Mouse (Mus musculus) embryonic facial prominence, embryonic 11.5 days (tissue): ENCODE measurements at regions not wholly inside any gene's neighbourhood (a gene's known extent, or its start where the extent isn't known, plus 50 kb on each side); places are given as distances from the start of the nearest gene placed in this dataset.

Experiments
- ATAC-seq: fragments of 200-750 bp; cut with Nextera tagmentation; replicated peaks from 2 replicates; pipeline ENCODE4 v1.8.0; 2017; ENCODE audit warnings: low read depth; ENCODE audit not compliant: insufficient number of reproducible peaks, low FRiP score, low TSS enrichment
- DNase-seq: peaks from one replicate; pipeline ENCODE4 v3.0.0-alpha.2; 2015; ENCODE audit warnings: low spot score
- H3K27ac ChIP-seq: fragments of 300-500 bp; sonication (generic); replicated peaks from 2 replicates; pipeline ENCODE4 v1.5.1; 2014; ENCODE audit warnings: mild to moderate bottlenecking, low read depth, low read length, control low read depth
- H3K27me3 ChIP-seq: fragments of 300-500 bp; sonication (generic); 2 replicates; pipeline ENCODE4 v1.6.1; 2014; ENCODE audit warnings: mild to moderate bottlenecking, low read length, moderate library complexity, mixed read lengths; ENCODE audit not compliant: control insufficient read depth, insufficient read depth
- H3K36me3 ChIP-seq: fragments of 300-500 bp; sonication (generic); replicated peaks from 2 replicates; pipeline ENCODE4 v1.6.1; 2014; ENCODE audit warnings: low read depth, mild to moderate bottlenecking, low read length, moderate library complexity, mixed read lengths; ENCODE audit not compliant: control insufficient read depth, insufficient read depth
- H3K4me1 ChIP-seq: fragments of 300-500 bp; sonication (generic); 2 replicates; pipeline ENCODE4 v1.6.1; 2014; ENCODE audit warnings: low read length, mixed read lengths; ENCODE audit not compliant: control insufficient read depth, insufficient read depth
- H3K4me2 ChIP-seq: fragments of 300-500 bp; sonication (generic); 2 replicates; pipeline ENCODE4 v1.6.1; 2014; ENCODE audit warnings: low read depth, mild to moderate bottlenecking, control low read depth, low read length, moderate library complexity
- H3K4me3 ChIP-seq: fragments of 300-500 bp; sonication (generic); 2 replicates; pipeline ENCODE4 v1.5.1; 2014; ENCODE audit warnings: low read depth, low read length, control low read depth
- H3K9ac ChIP-seq: fragments of 300-500 bp; sonication (generic); replicated peaks from 2 replicates; pipeline ENCODE4 v1.6.1; 2014; ENCODE audit warnings: mild to moderate bottlenecking, control low read depth, low read length
- H3K9me3 ChIP-seq: fragments of 300-500 bp; sonication (generic); replicated peaks from 2 replicates; pipeline ENCODE4 v1.6.1; 2016; ENCODE audit warnings: mild to moderate bottlenecking, low read length, inconsistent platforms, mixed read lengths; ENCODE audit not compliant: control insufficient read depth
- WGBS: fragments of 180-500 bp; shearing (Covaris S2); extraction: QIAGEN DNeasy Blood & Tissue Kit; methylation state at CpG from one replicate; pipeline ENCODE4 v1.1.7; 2014; 5-methylcytosine and 5-hydroxymethylcytosine counted together

DNA sequence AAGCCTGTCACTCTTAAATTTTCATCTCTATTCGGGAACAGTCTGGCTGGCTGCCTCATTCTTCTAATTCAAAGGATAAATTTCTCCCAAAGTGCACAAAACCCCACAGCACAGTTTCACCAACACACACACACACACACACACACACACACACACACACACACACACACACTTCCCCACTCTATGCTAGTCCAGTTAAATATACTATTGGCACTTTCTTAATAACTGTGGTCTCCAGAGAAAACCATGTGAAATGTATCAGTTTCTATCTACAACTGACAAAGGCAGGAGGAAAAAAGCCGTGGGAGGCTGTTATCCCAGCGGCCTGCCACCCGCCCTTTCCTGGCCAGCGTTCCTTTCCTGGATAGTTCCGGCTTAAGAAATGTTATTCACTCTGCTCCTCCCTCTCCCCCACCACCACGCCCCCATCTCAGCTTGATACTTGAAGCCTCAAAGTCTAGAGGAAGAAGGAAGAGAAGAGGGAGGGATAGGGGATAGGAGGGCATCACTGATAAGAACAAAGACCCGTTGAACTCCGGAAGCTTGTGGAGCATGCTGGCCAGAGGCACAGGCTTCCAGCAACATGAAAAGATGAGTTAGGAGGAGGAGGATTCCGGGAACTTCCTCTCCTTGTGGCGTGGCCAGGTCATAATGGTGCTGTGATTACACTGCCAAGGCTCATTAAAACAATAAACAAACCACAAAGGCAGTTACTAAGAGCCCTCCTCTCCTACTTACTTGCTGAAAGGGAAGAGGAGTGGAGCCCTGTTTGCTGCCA, 345.8 kb downstream of the Mctp2 start:
- DNase-seq: peak; percentile 79
- Histone ChIP-seq H3K27ac (no peak overlapping the region), H3K9ac (peak overlapping the region; percentile 48), H3K36me3 (no peaks in the 10 kb centered on the region), H3K27me3 (no peaks in the 10 kb centered on the region), H3K4me2 (peak overlapping the region; percentile 42), H3K4me3 (no peak overlapping the region), H3K4me1 (no peaks in the 10 kb centered on the region), H3K9me3 (no peaks in the 10 kb centered on the region)
- 4% methylated on average over 11 of the region's 11 CpGs for WGBS
- peak; percentile 39; the same call in 1 of the 2 replicates for ATAC-seq

DNA sequence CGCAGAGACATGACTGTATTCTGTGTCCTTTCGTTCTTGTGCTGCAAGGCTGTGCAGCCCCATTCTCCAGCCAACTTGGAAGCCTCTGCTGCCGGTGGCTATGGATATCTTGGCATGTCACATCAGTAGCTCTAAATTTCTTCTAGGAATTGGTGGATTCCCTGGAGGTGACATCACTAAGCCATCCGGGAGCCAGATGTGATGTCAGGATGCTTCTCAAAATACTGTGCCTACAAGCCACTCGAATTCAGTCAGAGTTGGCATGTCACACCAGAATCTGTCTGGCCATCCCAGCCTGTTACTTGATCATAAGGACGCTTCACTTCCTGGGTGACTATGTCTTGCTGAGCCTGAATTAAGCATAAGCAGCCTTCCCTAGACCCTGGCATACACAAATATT, 359.9 kb downstream of the Mctp2 start:
- Histone ChIP-seq H3K4me3 (no peak overlapping the region), H3K36me3 (no peaks in the 10 kb centered on the region), H3K9me3 (no peaks in the 10 kb centered on the region), H3K27me3 (no peaks in the 10 kb centered on the region), H3K9ac (no peak overlapping the region), H3K4me2 (no peak overlapping the region), H3K4me1 (no peaks in the 10 kb centered on the region; the same call in 1 of the 2 replicates), H3K27ac (no peak overlapping the region)
- no peak for ATAC-seq
- WGBS: 84% methylated on average over 6 of the region's 6 CpGs
- DNase-seq: no peak

DNA sequence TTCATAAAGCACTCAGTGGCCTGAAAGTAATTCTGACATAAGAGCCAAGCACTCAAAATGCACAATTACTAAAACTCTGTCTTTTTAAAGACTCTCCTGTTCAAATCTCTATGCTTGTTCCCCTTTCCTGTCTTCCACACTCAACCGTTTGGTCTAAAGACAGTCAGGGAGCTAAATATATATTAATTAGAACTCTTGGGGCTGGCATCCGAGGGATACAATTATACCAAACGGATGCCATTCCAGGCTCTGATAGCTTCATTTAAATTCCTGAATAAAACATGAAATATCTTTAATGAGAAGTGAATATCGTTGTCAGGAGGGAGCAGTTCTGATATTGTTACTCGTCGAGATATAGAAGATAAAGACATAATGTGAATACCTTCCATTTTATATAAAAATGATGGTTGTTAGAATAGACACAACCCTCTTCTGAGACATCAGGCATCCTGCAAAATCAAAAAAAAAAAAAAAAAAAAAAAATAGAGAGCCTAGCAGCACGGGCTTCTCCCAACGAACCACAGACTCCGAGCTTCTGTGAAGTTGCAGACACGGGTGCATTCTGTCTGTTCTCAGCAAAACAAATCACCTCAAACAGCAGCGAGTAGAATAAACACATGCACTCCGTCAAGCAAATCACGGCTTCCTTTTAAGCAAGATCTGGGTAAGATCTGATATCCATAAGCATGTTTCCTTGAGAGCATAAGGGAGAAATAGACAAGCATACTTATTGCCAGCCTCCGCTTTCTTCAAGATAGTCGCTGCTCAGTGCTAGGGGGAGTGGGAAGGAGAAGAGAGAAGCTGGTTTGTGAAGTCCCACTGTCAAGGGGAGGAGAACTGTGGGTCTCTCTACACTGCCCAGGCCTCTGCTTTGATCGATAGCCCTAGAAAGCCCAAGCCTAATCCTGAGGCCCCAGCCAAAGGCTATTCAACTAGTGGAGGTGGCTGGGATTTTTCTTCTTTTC, 363.0 kb downstream of the Mctp2 start:
- Histone ChIP-seq H3K9ac (no peak overlapping the region), H3K4me3 (no peak overlapping the region), H3K27ac (no peak overlapping the region), H3K27me3 (no peaks in the 10 kb centered on the region), H3K9me3 (no peaks in the 10 kb centered on the region), H3K4me1 (no peaks in the 10 kb centered on the region; the same call in 1 of the 2 replicates), H3K4me2 (no peak overlapping the region), H3K36me3 (no peaks in the 10 kb centered on the region)
- DNase-seq (no peak), ATAC-seq (no peak)
- 68% methylated on average over 16 of the region's 16 CpGs for WGBS

DNA sequence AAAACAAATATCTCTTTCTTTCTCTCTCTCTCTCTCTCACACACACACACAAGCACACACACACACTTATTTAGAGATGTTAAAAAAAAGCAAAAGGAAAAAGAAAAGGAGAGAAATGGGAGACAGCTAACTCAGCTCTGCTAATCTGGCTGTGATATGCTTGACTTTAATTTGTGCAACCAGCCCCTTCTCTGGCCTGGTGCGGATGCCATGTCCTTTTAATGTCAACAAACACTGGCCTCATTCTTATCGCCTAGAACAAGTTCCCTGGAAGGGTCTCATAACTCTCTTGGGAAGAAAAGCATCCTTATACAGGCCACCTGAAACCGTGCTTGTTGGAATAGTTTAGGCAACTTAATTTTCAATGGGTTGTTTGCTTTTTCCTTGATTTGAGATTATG, 368.7 kb downstream of the Mctp2 start:
- Histone ChIP-seq H3K27ac (no peak overlapping the region), H3K4me1 (no peaks in the 10 kb centered on the region; the same call in 1 of the 2 replicates), H3K36me3 (no peaks in the 10 kb centered on the region), H3K4me3 (no peak overlapping the region), H3K9me3 (no peaks in the 10 kb centered on the region), H3K4me2 (no peak overlapping the region), H3K9ac (no peak overlapping the region), H3K27me3 (no peaks in the 10 kb centered on the region)
- WGBS: 20% methylated on average over 3 of the region's 3 CpGs
- no peak for DNase-seq
- no peak for ATAC-seq

DNA sequence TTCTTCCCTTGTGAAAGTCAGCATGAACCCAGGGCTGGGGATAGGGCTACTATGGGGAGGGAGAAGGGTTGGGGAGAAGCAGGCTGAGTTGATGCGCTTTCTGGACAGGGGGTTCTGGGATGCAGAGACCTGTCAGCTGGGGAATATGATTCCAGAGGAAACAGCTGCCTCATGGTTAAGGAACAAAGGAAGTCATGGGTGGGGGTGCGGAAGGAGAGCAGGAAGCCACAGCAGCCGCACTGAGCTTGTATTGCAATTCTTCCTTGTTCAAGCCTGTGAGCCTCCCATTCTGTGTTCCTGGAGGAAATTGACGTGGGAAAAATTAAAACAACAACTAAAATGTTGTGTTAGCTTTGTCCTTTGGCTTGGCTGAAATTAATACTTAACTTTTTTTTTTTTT, 369.7 kb downstream of the Mctp2 start:
- peak; percentile 37 for DNase-seq
- no peak overlapping the region for H3K27ac ChIP-seq
- no peaks in the 10 kb centered on the region for H3K4me1 ChIP-seq

More for the DNA sequence above, 369.7 kb downstream of the Mctp2 start:
- H3K36me3 ChIP-seq: no peaks in the 10 kb centered on the region
- WGBS: 58% methylated on average over 4 of the region's 4 CpGs
- no peak overlapping the region for H3K4me2 ChIP-seq
- H3K9ac ChIP-seq: no peak overlapping the region
- H3K4me3 ChIP-seq: no peak overlapping the region
- no peaks in the 10 kb centered on the region for H3K27me3 ChIP-seq
- no peak for ATAC-seq
- no peaks in the 10 kb centered on the region for H3K9me3 ChIP-seq
